Mouse (Mus musculus) thymus, postnatal 10 days (tissue): Measurements from ENCODE around the gene Bmp2k.

Source experiments
- DNase-seq, 2 experiments: peaks; one replicate each; pipeline ENCODE4 v3.0.0; 2021; ENCODE audit warnings: low spot score in 2 of 2

The Bmp2k gene

DNA sequence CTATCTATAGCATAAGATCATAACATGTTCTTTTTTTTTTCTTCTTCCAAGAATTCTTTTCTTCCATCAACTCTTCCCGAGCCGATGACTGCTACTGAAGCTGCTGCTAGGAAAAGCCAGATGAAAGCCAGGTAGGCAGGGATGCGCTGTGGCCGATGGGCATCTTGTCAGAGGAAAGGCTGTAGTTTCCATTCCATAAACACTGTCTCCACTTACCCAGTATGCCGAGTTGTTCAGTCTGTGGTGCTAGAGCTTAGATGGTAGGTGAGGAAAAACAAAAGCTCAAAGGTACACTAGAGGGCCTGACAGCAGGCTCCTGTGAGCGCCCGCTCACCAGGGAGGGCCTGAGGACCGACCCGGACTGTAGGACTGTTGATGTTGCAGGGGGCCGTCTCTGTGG is 57.3 kb downstream of the Bmp2k start:
- no peak for DNase-seq

DNA sequence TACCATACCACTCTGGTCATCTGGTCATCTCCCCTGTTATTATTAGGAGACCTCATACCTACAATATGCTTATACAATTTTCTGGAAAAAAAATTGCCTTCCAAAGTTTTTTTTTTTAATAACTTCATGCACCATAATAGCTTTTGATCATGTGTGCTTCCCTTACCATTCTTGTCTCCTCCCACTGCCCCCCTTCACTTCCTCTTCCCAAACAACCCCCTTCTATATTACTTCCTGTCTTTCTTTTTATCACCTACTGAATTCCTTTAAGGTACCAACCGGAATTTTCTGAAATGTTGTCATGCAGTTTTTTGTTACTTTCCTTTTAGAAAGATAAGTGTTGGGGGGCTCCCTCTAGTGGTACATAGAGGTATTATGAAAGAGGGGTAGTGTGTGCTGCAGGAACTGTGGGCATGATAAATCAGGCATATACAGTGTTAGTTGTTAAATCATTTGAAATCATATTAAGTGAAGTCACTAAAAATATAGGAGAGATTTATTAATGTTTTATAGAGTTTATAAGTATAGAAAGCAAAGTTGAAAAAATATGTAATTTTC is 58.1 kb downstream of the Bmp2k start:
- peak in 1 of 2 experiments; percentile 71 for DNase-seq

DNA sequence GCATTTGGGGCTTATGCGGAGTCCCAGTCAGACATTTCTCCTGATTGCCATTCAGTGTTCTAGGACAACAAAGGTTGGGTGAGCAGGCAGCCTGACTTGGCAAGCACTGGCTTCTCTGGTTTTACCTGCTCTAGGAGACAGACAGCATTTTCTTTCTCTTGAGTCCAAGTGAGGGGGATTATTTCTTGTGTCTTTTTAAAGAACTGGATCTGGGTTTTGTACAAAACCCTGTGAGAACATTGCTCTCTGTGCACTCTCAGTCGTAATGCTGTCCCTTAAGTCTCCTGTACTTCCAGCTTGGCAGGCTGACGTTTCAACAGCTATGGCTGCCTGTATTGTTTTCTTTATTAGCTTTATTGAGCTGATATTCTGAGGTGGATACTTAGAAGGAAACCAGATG is 58.9 kb downstream of the Bmp2k start:
- DNase-seq: no peak

DNA sequence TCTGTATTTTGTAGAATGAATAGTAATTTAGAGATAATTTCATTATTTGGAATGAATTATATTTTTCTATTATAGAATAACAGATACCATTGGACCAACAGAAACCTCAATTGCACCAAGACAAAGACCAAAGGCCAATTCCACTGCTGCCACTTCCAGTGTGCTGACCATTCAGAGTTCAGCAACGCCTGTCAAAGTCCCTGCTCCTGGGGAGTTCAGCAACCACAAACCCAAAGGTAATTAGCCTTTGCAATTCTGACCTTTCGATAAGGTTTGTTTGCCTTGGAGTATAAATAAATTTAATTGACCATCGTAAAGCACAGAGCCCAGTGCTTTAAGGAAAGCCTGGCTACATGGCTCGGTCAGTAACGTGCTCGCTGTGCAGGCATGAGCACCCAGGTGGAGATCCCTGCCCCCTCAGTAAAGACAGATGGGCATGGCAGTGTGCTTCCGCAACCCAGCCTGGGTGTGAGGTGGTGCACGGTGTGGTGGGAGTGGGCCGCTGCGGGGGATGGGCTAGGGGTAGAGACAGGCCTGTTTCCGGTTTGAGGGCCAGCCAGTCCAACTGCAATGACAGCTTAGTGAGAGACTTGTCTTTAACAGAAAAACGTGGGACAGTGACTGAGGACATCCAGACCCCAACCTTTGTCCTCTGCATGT is 59.4 kb downstream of the Bmp2k start:
- DNase-seq: no peak

DNA sequence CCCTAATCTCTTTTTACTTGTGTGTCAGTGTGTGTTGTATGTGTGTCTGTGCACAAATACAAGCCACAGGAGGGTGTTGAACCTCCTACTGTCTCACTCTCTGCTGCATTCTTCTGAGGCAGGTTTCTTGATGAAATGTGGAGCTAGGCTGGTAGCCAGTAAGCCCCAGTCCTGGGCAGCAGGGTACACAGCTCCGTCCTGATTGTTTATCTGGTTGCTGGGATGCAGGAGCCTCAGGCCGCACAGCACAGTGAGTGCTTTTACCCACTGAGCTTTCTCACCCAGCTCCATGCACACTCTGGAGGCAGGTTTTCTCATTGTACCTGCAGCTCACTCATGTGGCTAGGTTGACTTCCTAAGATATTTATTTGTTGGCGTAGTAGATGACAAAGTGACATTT is 63.4 kb downstream of the Bmp2k start:
- no peak for DNase-seq

DNA sequence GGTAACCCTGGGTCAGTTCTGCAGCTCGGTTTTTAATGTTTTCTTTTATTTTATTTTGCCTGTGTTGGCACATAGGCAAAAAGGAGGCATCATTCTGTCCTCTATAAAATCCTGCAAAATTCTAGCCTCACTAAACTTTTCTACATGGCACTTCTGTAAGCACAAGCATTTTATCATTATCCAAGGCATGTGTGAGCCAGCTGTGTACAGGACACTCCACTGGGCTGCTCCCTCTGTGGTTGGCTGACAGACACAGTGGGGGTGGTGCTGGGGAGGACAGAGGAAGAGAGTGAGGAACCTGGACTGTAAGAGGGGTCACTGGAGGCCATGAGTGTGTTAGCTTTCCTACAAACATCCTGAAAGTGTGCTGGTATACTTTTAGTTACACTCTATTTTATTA is 64.6 kb downstream of the Bmp2k start:
- no peak for DNase-seq

DNA sequence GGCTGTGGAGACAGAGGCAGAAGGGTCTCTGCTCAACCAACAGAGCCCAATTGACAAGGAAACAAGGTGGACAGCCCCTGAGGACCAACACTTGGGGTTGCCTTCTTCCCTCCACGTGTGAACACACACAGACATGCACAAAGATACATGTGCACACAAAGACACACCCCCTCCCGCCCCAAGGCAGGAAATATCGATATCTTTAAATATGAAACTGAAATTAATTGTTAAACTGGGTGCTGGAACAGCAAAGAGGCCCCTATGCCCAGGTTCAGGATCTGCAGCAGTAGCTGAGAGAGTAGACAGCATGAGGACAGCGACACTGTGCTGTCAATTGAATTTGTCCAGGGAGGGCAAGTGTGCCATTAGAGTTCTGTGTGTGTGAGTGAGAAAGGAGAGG is 68.3 kb downstream of the Bmp2k start:
- no peak for DNase-seq

DNA sequence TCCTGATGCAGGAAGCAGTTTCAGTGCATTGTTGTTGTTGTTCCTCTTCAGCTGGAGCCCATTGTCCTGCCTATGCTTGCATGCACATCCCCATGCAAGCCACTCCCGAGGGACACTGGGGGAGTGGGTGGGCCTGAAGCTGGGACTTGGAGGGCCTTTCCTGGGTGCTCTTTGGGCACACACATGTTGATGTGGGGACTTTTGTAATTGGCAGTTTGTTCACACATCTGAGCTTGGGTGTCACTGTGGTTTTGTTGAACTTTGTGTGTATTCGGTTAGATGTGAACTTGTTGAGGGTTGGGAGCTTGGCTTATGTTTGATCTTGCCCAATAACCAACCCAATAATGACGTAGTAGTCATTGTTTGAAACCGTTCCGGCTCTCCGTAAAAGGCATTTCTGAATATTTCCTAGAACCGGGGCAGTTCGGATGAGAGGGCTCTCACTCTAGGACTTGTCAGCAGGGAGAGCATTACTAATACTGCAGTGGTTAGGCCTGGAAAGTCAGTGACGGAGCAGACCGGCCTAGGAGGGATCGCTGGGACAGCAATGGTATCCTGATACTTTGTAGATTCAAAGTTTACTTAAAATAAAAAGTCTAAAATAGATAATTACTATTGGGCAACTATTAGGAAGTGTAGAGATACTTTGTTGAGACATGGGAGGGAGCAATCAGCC is 78.1 kb downstream of the Bmp2k start:
- no peak for DNase-seq

DNA sequence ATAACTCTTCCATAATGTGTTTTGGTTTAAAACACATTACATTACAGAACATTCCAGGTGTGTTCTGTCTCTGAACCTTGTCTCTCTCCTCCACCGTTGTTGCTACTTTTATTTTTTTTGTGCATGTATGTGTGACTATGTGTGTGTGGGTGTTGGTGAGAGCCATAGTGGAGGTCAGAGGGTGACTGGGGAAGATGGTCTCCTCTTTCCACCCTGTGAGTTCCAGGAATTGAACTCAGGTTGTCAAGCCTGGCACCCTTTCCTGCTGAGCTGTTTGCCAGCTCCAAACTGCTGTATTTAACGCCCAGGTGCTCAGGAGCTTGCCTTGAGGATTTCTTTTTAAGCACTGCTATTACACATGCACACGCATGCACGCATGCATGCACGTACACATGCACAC is 78.7 kb downstream of the Bmp2k start:
- DNase-seq: no peak

DNA sequence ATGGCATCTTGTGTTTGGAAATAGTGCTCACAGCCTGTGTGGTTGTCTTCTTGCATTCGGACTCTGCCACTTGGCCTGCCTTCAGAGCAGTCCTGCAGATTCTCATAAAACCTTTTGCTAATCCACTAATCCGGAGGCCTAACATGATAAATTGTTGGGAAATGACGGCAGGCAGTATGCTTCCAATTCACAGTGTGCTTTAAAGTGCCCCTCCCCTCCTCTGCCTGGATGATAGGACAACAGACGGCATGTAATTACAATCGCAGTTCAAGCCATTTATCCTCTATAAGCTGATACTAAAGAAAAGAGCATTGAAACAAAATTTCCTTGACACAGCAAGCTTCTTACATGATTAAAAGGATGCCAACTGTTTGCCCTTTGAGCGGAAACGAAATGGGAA is 80.2 kb downstream of the Bmp2k start:
- no peak for DNase-seq

DNA sequence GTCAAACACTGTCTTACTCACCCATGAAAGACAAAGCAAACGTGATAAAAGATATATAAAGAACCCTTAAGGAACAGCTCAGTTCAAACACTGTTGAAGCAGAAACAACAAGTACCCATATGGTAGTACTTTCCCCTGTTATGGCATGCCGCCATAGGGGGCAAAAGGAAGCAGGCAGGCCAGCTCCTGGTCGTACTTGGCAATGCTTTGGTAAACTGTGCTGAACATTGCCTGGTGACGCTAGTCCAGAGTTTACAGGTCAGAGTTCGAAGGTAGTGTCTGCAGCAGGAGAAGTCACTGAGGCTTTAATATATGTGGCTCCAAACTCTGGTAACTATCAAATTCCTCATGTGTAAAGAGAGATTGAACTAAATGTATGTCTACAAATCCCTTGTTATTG is 81.2 kb downstream of the Bmp2k start:
- DNase-seq: no peak

DNA sequence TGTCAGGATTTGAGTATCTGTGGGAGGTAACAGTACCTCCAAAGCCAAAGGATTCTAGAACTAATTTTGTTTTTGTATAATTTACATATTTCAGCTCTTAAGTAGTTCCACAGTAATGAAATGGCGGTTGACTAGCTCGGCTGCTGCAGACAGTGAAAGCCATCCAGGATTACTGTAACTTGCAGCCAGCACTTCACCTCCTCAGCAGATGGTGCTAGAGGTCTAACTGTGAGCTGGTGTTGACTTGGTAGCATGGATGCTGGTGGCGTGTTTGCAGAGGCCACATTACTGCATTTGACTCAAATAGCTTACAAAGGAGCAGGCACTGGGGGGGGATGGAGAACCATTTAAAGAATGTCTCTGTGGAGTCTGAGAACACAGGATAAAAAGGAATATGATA is 84.0 kb downstream of the Bmp2k start:
- no peak for DNase-seq

DNA sequence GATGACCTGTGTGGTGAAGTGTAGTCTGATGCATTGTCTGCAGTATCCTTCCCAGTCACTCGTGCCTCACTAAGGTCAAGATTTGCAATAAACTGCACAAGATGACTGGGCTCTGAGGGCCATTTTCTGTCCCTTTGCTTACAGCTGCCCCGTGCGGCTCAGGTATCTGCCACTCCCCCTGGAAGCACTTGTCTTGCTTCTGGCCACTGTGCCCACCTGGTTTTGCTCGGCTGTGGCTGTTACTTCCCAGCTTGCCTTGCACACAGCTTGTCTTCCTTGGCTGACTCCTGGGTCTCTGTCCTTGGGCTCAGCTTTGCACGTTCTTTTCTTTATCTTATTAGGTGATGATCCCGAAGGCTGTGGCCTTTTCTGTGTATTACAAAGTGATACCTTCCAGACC is 86.2 kb downstream of the Bmp2k start:
- DNase-seq: no peak

DNA sequence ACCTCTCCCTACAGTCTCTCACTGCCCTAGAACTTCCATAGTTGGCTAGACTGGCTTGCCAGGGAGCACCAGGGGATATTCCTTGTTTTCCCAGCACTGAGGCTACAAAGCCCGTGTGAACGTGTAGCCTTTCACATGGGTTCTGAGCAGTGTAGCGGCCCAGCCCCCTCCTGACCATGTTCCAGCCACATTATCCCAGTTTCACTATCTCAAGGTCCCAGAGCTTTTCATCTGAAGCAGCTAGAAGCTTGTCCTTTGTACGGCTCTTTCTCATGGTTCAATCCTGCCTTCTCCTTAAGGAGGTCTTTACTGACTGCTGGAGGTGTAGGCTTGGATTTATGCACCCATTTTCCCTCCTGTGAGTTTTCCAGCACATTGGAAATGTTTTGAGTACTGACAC is 87.1 kb downstream of the Bmp2k start:
- DNase-seq: no peak

DNA sequence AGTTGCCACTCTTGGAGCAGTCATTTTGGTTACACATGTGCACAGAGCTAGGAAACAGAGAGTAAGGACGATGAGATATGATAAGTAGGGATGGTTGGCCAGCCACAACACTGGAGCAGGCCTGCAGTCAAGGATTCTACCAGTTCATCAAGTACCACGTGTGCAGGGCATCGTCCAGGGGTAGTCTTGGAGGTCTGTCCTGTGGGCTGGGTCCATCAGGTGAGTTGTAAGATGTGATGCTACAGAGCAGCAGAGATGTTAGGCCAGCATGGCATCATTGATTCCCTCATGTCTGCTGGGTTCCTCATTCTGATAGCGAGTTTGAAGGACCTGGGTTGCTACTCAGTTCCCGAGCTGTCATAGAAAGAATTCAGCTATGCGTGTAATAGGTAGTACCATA is 87.6 kb downstream of the Bmp2k start:
- DNase-seq: no peak

DNA sequence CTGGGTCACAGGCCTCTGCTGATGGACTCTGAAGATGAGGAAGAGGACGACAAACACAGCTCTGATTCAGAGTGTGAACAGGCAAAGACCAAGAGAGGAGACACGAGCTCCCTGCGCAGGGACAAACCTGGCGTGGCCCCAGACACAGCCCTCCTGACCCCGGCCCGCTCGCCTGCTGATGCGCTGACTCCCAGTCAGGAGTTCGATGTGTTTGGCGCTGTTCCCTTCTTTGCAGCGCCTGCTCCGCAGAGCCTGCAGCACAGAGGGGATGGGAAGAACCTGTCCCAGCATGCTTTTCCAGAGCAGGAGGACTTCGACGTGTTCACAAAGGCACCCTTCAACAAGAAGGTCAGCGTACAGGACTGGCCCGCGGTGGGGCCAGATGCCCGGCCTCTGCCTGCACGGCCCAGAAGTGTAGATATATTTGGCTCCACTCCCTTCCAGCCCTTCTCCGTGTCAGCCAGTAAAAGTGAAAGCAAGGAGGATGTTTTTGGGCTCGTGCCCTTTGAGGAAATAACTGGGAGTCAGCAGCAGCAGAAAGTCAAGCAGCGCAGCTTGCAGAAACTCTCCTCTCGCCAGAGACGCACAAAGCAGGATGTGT is 89.6 kb downstream of the Bmp2k start:
- DNase-seq: no peak

DNA sequence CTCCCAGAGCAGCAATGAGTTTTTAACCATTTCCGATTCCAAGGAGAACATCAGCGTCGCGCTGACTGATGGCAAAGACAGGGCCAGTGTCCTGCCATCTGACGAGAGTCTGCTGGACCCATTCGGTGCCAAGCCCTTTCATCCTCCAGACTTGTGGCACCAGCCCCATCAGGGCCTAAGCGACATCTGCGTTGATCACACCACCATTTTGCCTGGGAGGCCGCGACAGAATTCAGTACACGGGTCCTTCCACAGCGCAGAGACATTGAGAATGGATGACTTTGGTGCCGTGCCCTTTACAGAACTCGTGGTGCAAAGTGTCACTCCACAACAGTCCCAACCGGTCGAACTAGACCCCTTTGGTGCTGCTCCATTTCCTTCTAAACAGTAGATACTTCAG is 90.3 kb downstream of the Bmp2k start:
- no peak for DNase-seq

DNA sequence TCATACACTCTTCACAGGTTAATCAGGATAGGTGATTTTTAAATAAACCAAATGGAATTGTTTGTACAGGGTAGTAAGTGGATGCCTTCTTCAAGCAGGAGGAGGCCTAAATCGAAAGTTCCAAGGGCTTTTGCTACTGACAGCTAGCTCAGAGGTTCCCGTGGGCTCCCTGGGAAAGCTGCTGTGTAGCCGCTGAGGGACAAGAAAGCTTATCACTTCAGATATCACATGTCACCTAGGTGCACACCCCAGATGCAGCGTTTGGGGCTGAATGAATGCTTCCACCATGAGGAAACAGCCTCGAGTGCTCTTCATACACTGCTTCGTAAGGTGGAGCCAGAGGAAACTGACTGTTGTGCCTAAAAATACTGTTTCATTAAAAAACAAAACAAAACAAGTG is 90.7 kb downstream of the Bmp2k start:
- DNase-seq: no peak

DNA sequence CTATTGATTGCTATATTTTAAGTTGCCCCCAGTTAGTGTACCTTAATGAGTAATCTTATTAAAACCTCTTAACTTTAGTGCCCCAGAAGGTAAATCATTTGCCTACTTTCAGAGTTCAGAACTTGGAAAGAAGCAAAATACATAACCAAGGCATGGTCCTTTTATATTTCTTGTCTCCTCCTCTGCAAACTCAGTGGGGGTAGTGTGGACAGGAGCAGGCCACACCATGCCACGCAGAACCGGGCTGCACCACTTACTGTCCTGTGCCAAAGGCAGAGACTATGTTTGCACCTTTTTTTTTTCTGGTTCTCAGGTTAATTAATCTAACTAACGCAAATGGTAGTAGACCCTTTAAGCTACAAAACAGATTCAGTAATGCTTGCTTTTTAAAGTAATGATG is 91.9 kb downstream of the Bmp2k start:
- DNase-seq: no peak

DNA sequence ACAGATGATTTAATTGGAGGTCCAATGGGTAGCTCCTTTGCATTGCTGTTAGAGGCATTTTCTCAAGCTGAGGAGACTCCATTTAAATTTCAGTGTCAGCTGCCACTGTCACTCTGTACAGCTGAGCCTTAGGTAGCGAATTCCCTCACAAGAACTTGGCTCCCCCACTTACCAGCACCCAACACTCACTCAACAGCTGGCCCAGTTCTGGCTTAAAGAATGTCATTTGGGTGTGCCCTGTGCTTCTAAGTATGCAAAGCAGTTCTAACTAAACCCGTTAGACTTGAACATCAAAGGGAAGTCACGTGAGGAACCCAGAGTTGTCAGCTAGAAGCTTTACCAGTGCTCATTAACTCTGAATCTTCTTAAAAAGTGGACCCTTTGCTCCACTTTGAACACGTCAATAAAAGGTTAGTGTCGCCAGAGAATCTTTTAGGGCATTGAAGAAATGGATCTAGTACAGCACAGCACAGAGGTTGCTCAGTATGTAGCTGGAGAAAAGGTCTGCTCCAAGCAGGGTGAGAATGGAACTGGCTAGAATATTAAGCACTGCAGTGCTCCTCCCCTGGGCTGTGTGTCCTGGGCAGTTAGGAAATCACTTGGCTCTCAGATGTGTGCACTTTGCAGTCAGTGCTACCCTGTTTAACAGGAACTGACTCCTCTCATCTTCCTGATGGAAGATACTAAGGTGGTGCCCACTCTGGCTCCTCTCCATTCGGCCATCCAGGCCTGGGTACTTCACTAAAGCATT is 92.7 kb downstream of the Bmp2k start:
- no peak for DNase-seq

DNA sequence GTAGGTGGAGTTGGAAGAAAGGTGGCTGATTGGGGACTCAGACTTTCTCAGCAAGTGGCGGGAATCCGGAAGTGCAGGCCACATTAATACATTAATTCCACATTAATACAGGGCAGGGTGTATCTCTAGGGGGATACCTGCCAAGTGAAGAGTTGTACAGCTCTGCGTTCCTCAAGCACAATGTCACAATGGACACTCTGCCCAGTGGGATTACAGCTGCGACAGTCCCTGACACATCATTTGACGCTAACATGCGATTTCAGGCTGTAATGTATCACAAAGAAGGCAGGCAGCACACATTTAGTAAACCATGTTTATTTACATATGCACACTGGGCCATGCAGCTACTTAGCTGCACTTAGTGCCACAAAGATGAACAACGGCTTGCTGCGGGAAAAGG is 95.5 kb downstream of the Bmp2k start:
- DNase-seq: no peak

DNA sequence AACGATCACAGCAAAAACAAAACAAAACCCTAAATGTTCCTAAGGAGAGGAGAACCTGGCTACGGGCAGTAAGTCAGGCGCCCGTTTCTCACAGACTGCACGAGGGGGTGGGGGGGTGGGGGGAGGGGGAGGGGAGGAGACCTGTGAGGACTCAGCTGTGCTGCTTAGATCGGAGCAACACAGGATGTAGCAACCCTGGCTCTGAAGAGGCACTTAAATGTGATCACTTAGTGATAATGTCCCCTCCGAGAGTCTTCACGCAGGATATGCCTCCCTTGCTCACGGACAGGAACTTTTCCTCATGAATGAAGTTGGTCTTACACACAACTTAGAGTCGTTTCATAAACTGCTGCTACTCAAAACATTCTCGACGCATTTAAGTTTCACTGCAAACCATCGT is 97.8 kb downstream of the Bmp2k start:
- no peak for DNase-seq

DNA sequence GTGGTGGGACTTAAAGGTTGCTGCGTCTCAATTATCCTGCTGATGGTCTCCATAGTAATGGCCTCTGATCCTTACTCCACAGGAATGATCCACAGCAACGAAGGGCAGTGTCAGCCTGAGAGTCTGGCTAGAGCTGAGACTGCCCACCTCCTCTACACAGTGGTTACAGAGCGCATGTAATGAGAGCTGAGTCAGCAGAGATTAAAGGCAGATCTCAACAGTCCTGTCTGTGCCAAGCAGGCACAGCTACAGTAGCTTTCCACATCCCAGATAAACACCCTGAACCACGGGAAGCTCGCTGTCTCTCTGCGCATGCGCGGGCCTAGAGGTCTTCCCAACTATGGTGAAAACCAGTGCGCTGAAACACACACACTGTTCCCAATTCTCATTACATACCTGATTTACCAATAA is 100.1 kb downstream of the Bmp2k start:
- no peak for DNase-seq
